Mouse (Mus musculus) heart, postnatal 14 days (tissue): ENCODE results near the gene Lrrfip2. TPM values are rescaled to one million over a fixed set of nuclear protein-coding genes. Genes with fewer than 3 reads are reported as not detected.

ENCODE experiments used
- DNase-seq, 2 experiments: peaks; one replicate each; pipeline ENCODE4 v3.0.0; 2021 to 2022
- intact Hi-C: fragments of 180-260 bp; cut with DNase I; formaldehyde crosslinking; loops from one replicate; pipeline ENCODE4 v1.15.1; 2025
- long read RNA-seq, 2 experiments: library from polyadenylated mRNA; stranded (forward); transcript quantifications; one replicate each; pipeline ENCODE4 v2.0.0; 2021
- total RNA-seq, 2 experiments: library from RNA; stranded (reverse); gene quantifications; 2 replicates each; pipeline ENCODE4 v1.2.3; 2021

Gene Lrrfip2
- total RNA-seq: 10 to 100 TPM; 85.8 to 86.9 TPM
- long read RNA-seq, experiment 1, transcript Lrrfip2-205 (15 exons, 1,839 nt): major isoform, 6 of 72 reads
- long read RNA-seq, experiment 1, partial matches to known transcripts: 8 of 72 reads
- long read RNA-seq, experiment 1, other reads (novel, unspliced or antisense): 57 of 72 reads
- long read RNA-seq, experiment 2, transcript Lrrfip2-205 (15 exons, 1,839 nt): major isoform, 8 of 71 reads
- long read RNA-seq, experiment 2, partial matches to known transcripts: 6 of 71 reads
- long read RNA-seq, experiment 2, other reads (novel, unspliced or antisense): 56 of 71 reads

DNA sequence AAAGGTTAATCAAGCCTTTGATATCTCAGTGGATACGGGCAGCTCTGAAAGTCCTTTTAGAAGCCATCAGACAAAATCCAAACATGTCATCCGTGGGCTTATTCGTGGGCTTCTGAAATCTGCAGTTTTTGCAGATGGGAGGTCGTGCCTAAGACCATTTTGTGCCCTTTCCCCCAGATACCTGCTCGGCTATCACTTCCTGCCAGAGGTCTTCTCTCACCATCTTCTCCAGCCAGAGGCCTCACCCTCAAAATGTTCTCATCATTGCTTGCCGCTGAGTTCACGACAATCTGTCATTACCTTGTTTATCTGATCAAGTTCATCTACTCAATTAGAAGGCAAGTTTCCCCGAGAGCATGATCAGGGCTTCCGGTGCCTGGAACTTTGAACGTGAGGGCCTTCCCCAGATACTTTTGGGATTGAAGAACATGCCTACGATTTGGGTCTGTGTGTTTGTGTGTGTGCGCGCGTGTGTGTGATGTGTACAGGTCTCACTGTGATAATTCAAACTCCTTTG lies at the start of gene Lrrfip2:
Gene Lrrfip2, plus strand, starts transcription at position 467 of the 517 bp plus-strand sequence.
- intact Hi-C loops: loop anchor here (5.0 kb wide), 2 partner anchors 35 to 95 kb away; no protein-coding TSS in a partner anchor

DNA sequence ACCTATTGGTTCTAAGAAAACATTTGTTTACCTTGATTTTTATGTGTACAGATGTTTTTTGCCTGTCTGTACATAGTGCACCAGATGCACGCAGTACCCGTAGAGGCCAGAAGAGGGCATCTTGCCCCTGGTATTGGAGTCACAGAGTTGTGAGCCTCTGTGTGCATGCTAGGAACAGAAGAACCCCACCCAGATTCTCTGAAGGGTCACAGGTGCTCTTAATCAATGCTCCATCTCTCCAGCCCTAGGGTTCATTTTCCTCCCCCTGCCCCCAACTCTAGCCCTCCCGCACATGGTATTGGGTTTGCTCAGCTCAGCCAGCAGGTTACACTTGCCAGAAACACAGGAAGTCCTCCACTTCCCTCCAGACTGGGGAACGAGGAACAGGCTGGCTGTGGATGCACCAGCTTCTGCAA lies 46.8 kb upstream of the Lrrfip2 start:
- intact Hi-C loops: no loop called here
- peak; percentile 66 to 80 for DNase-seq

More for the DNA sequence above, at the start of gene Lrrfip2:
- DNase-seq: no peak

DNA sequence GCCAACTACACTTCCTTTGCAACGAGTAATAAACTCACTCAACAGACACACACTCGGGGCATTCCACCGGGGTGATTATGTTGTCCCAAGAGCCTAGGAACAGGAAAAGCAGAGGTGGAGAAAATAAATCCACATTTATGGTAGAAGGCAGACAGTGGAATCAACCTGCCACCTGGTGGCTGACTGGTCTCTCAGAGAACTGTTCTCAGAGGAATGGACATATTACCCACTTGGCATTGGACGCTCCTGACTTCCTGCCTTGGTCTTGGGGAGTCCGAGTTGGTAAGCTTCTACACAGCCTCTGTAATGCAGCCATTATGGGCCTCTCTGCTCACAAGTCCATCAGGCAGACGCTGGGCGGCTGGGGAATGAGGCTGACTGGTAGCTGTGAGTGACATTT lies 45.2 kb upstream of the Lrrfip2 start:
- intact Hi-C loops: loop anchor here (1.0 to 2.0 kb wide), 2 partner anchors 75 to 149 kb away; no protein-coding TSS in a partner anchor
- DNase-seq: peak; percentile 43 to 66

DNA sequence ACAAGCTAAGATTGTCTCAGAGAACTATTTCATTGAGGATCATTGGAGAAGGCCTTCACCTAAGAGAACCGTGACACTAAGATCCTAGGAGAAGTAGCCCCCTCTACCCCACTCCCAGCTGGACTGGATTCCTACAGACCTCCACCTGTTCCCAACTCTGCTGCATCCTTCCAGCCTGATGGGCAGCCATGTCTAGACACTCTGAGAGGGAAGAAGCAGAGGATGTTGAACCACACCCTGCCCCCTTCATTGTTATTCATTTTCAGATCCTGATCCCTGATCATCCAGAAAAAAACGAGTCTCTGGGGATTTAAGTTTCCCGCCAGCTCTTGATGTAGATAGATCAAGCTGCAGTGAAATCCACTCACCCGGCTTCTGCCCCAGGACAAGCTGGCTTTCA lies 44.4 kb upstream of the Lrrfip2 start:
- intact Hi-C loops: loop anchor here (1.0 to 2.0 kb wide), 2 partner anchors 76 to 150 kb away; no protein-coding TSS in a partner anchor
- DNase-seq: no peak

DNA sequence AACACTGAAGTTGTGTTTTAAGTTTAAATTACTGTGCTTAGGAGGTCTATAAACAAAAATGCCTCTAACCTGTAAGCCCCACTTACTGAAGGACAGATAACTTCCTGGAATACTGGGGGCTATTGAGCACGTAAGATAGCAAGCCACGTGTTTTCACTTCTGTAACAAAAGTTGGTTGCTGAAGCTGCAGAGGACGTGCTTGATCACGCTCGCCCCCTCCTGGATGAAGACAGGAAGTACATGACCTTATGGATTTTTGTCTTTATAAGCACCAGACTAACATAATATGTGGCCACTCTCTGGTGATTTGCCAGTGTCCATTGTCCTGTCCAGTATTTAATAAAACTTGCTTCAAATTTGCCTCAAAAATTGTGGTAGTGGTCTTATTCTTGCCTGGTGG lies 39.6 kb upstream of the Lrrfip2 start:
- intact Hi-C loops: no loop called here
- no peak for DNase-seq

DNA sequence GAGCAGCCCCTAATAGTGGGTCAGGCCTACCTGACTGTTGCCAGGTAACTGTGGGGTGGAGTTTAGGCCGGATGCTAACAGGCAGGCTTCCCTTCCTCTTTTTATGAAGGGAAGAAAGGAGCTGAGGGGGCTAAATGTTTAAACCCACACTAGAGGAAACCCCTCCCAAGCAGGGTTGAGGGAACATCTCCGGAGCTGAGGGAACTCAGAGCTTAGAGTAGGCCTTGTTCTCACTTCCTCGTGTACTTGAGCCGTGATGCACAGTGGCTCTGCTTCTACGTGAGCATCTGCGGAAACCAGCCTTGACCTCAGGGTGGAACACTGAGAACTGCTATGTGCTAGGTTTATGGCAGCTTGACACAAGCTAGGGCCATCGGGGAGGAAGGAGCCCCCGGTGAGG lies 36.6 kb upstream of the Lrrfip2 start:
- no peak for DNase-seq
- intact Hi-C loops: loop anchor here (10.0 kb wide), 1 partner anchor 296 kb away; no protein-coding TSS in a partner anchor

DNA sequence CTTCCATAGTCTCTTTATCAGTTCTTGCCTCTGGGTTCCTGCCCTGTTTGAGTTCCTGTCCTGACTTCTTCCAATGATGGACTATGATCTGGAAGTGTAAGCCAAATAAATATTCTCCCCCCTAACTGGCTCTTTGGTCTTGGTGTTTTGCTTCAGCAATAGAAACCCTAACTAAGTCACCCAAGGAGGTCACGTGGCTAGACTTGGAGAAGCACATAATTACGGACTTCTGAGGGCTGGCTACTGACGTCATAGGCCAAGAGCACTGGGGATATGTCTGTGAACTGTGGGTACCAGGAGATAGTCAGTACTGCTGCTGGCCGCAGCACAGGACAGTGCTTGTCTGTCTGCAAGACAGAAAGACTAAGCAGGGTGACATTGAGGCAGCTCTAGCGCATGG lies 35.6 kb upstream of the Lrrfip2 start:
- no peak for DNase-seq
- intact Hi-C loops: loop anchor here (10.0 kb wide), 1 partner anchor 297 kb away; no protein-coding TSS in a partner anchor

DNA sequence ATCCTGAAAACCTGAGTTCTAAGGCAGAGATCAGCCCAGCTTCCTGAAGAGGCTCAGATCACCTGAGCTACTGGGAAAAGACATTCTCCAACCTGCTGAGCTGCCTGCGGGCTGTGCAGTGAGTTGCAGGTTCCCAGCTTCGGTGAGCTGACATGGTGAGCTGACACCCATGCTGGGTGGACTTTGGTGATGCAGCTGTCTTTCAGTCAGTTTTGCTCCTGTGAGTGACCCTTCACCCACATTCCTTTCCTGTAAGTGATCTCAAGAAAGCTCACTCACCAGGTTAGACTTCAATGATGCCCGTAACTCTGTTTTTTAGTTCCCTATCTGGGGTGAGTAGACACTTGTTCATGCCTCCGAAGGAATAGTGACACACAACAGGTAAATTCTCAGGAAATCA lies 32.1 kb upstream of the Lrrfip2 start:
- intact Hi-C loops: loop anchor here (10.0 kb wide), 1 partner anchor 301 kb away; no protein-coding TSS in a partner anchor
- DNase-seq: no peak

DNA sequence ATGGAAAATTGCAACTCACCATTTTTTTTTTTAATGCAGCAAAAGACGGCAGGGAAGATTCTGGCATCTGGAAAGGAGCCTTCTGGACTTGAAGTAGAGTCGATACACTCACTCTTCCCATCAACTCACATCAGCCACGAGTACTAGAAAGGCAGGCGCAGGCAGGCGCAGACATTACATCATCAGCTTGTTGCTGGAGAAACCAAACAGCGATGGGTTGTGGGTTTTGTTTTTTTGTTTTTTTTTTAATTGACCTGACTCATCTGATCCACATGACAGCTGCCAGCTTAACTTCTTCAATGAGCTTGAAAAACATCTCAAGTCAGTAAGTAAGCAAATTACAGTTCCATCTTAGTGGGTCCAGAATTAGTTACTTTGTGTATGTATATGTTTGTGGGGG lies 31.3 kb upstream of the Lrrfip2 start:
- DNase-seq: no peak
- intact Hi-C loops: loop anchor here (10.0 kb wide), 1 partner anchor 301 kb away; no protein-coding TSS in a partner anchor

DNA sequence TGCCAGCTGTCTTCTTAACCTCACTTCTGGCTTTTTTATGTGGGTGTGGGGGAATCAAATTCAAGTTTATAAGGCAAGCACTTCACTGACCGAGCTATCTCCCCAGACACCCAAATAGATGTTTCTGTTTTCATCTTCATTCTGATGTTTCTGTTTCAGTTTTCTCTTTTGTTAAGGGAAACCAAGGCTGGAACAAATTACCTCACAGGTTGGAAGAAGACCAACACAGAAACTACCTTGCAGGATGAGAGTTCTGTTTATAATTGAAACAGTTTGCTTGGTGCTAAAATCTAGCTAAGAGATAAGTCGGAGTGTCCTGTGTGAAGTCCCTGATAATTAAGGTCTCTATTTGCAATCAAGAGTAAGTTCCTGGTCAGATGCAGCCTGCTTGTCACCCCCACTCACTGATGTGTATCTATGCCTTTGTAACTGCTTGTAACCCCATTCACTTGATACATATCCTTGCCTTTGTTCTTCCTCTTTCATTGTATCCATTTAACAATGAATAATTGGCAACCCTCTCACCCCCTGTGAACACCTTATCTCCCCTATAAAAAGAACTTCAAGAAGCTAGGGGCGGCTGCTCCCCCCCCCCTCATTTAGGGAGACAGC lies 30.3 kb upstream of the Lrrfip2 start:
- DNase-seq: no peak
- intact Hi-C loops: loop anchor here (10.0 kb wide), 1 partner anchor 302 kb away; no protein-coding TSS in a partner anchor

DNA sequence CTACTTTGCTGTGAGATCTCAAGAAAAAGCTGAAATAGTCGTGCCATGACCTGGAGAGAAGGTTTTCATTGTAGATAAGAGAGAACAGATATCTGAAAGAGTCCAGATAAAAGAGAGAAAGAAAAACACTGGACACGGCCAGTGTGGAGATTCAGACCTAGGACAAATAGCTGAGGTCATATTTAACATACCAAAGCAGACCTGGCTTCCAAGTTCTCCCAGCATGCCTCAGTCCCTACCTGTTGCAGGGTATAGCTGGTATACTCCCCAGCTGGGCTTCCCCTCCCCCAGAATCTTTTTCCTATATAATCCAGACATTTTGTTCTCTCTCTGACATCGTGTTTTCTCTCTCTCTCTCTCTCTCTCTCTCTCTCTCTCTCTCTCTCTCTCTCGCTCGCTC lies 29.4 kb upstream of the Lrrfip2 start:
- no peak for DNase-seq
- intact Hi-C loops: loop anchor here (10.0 kb wide), 1 partner anchor 303 kb away; no protein-coding TSS in a partner anchor

DNA sequence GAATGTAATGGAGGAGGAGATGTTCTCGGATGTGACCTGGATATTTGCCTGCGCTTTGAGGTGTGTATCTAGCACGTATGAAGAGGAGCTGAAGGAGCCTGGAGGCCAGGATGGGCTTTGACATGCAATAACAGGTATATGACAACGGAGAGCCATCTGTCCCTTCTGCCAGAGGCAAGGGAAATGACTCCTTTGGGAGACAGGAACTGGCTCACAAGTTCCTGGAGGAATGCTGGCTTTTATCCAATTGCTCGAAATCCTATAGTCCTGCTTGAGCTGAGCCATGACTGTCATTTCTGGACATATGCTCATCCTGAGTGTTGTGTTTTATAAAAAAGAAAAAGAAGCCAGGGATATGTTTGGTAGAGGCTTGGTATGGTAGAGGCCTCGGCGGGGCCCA lies 28.5 kb upstream of the Lrrfip2 start:
- DNase-seq: no peak
- intact Hi-C loops: loop anchor here (10.0 kb wide), 1 partner anchor 304 kb away; no protein-coding TSS in a partner anchor

DNA sequence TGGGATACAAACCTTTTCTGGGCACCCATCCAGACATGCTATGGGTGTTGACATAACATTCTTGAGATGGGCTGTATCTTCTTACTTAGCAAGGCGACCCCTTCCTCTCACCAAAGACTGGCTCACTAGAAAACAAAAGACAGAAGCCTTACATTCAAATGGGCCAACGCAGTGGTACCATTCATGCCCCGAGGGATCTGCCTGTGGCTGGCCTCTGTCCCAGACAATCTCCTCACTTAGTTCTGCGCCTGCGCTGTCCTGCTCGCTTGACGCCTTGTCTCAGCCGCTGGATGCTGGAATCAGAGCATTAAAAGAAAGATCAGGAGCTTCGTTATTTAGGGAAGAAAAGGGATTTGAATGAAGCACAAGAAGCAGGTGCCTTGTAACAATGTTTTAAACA lies 24.7 kb upstream of the Lrrfip2 start:
- intact Hi-C loops: loop anchor here (5.0 kb wide), 3 partner anchors 65 to 145 kb away; no protein-coding TSS in a partner anchor
- DNase-seq: peak; percentile 69 to 80

DNA sequence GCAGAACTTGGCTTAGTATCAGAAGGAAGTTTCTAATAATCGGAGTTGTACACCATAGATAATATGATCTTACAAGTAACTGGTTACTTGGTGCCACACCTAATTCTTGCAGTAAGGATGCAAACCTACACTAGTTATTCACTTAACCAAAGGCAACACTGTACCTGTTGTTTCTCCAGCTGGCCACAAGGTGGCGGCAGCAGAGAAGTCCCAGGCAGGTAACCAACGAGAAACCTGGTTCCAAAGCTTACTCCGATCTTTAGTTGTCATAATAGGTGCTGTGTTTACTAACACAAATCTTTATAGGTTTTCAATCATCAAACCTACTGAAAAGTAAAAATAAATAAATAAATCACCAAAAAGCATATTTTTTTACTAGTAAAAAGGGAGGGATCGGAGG lies 24.3 kb upstream of the Lrrfip2 start:
- DNase-seq: peak; percentile 68 to 74
- intact Hi-C loops: loop anchor here (5.0 kb wide), 3 partner anchors 64 to 144 kb away; no protein-coding TSS in a partner anchor

DNA sequence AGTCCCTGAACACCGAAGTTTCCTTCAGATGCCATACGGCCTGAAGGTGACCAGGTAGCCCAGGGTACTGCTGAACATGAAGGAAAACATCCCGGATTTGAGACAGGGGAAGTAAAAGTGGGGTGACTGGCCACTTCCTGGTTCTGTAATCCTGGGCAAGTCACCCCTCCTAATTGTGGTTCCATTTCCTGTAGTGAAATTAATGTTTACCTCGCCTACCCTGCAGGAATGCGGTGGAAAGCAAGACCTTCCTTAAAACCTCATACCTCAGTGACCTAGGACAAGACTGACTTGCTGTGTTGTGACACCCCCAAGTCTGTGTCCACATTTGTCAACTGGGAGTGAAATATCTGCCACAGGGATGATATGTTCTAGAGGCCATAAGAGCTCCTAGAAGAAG lies 22.8 kb upstream of the Lrrfip2 start:
- intact Hi-C loops: loop anchor here (5.0 kb wide), 3 partner anchors 63 to 143 kb away; no protein-coding TSS in a partner anchor
- DNase-seq: no peak

DNA sequence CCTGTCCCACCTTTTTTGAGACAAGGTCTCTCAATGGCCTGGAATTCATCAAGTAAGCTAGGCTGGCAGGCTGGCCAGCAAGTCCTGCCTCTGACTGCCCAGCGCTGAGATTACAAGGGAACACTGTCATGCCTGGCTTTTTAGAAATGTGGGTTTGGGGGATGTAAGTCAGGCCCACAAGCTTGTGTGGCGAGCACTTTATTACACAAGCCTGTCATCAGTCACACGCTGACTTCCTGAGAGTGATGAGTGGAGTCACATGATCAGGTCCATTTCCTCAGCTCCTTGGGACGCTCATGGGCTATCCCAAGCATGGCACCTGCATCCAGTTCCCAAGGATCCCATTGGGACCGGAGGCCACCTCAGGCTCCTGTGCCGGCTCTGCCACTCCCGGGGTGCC lies 21.7 kb upstream of the Lrrfip2 start:
- intact Hi-C loops: no loop called here
- no peak for DNase-seq

DNA sequence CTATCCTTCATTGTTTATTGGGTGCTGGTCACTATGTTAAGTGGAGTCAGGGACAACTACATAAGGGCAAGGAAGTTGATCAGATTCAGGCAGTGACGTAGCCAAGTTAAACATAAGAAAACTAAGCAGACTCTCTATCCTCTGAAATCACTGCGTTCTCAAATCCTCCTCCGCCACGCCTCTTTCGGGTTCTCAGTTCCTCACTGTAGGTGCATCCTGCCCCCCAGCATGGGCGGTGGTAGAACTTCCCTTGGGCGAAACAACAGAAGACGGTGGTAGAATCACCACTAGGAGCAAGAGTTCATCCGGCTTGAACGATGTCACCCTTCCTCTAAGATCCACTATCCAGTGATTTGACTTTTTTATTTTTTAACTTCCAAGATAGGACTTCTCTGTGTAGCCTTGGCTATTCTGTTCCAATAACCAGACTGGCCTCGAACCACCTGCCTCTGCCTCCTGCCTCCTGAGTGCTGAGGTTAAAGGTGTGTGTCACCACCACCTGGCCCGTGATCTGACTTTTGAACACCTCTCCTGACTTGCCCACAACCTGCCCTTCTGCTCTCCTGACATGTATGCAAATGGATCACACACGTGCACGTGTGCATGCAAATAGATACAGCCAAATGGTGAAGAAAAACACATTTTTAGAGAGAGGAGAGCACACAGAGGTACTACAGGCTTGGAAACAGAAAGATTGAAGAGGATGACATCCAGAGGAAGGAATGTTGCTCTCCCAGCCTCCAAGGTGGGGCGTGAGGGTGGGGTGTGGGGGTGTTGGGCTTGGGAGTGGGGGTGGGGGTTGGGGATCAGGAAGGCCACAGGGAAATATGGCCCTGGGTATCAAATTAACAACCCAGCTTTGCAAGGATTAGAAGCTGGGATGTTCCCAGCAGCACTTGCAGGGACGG lies 20.7 kb upstream of the Lrrfip2 start:
- no peak for DNase-seq
- intact Hi-C loops: no loop called here

DNA sequence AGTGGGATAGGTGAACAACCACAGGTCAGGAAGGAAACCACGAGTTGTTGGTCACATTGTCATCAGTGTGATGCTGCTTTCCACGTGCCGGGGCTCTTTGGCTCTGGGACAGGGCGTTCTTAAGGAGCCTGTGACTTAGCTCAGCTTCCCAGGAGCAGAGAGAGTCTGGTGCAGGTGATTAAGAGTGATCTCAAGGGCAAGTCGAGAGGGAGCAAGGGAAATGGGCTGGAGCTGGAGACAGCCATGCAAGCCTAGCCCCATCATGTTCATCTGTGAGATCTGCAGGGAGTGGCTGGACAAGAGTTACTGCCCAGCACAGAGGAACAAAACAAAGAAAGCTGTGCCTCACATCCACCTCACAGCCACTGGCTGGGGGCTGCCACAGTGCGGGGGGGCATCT lies 19.8 kb upstream of the Lrrfip2 start:
- intact Hi-C loops: no loop called here
- DNase-seq: no peak

DNA sequence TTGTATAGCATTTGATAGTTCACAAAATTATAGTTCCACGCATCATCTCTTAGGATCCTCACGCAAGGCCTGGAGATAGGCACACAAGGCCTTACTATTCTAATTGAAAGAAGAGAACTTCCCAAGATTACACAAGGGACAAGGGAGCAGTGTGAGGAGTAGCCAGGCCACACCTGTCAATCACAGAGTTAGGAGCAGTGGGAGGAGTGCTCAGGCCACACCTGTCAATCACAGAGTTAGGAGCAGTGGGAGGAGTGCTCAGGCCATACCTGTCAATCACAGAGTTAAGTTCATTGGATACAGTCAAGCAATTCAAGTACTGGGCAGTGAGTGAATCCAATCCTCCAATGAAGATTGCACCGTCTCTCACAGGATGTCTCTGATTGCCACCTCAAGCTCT lies 17.0 kb upstream of the Lrrfip2 start:
- DNase-seq: no peak
- intact Hi-C loops: no loop called here

DNA sequence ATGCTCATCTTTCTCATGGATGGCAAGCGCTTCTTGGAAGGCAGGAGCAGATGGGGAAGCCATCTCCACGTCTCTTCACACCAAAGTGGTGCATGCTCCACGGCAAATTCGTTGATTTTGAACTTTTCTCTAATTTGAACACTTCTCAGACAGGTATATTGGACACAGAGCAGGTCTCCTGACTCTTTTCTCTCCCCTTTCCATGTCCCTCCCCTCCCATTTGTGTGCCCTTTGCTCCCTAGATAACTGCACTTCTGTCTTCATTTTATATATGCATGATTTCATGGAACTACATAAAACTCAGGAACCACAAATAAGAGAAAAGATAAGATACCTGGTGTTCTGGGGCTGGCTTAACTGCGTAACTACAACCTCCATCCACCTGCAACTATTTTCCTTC lies 14.1 kb upstream of the Lrrfip2 start:
- intact Hi-C loops: no loop called here
- DNase-seq: no peak
